Mouse (Mus musculus) CH12.LX (cell line): ENCODE measurements at regions not wholly inside any gene's neighbourhood (a gene's known extent, or its start where the extent isn't known, plus 50 kb on each side); places are given as distances from the start of the nearest gene placed in this dataset.

ENCODE experiments used
- DNase-seq: peaks from one replicate; pipeline ENCODE4 v3.0.0-alpha.2; 2013; ENCODE audit errors: extremely low read depth
- H3K27ac ChIP-seq: 2 replicates; pipeline ENCODE4 v1.5.1; 2012; ENCODE audit warnings: low read depth, mild to moderate bottlenecking, control low read depth, moderate library complexity; ENCODE audit not compliant: insufficient read depth
- H3K27me3 ChIP-seq: replicated peaks from 2 replicates; pipeline ENCODE3; 2012; ENCODE audit warnings: inconsistent platforms
- H3K36me3 ChIP-seq, 2 experiments: replicated peaks in 1 of 2; 2 replicates each; pipeline versions ENCODE3 to v1.6.1; 2012; ENCODE audit warnings: inconsistent platforms in 1 of 2, low read length in 1 of 2, mild to moderate bottlenecking in 1 of 2, mixed read lengths in 1 of 2, moderate library complexity in 1 of 2; ENCODE audit not compliant: control insufficient read depth in 1 of 2, insufficient read depth in 1 of 2
- H3K4me1 ChIP-seq, 2 experiments: 2 replicates each; pipeline ENCODE4 v1.6.1; 2012; ENCODE audit warnings: inconsistent platforms in 1 of 2, moderate library complexity in 1 of 2; ENCODE audit not compliant: insufficient read depth in 2 of 2, control insufficient read depth in 1 of 2
- H3K4me2 ChIP-seq: 2 replicates; pipeline ENCODE4 v1.6.1; 2012; ENCODE audit warnings: low read depth, mild to moderate bottlenecking, control low read depth; ENCODE audit not compliant: poor library complexity, insufficient read depth, severe bottlenecking
- H3K4me3 ChIP-seq, 3 experiments: fragments of 150-350 bp in 1 of 3; sonication (generic) in 1 of 3; replicated peaks in 1 of 3; 2 replicates each; pipeline versions ENCODE3 to v1.5.1; 2011 to 2012; ENCODE audit warnings: low read depth in 2 of 3, low read length in 2 of 3, mild to moderate bottlenecking in 2 of 3, moderate library complexity in 2 of 3, control low read depth in 1 of 3, improper control_type of control experiment in 1 of 3, inconsistent platforms in 1 of 3, mixed read lengths in 1 of 3; ENCODE audit not compliant: poor library complexity in 1 of 3
- H3K79me2 ChIP-seq: replicated peaks from 2 replicates; pipeline ENCODE4 v1.6.1; 2012; ENCODE audit warnings: mild to moderate bottlenecking, moderate library complexity; ENCODE audit not compliant: control insufficient read depth, poor library complexity, insufficient read depth, severe bottlenecking; ENCODE audit errors: extremely low read depth
- H3K9ac ChIP-seq: 2 replicates; pipeline ENCODE4 v1.6.1; 2012; ENCODE audit warnings: low read depth, mild to moderate bottlenecking, control low read depth, moderate library complexity; ENCODE audit not compliant: insufficient read depth
- H3K9me3 ChIP-seq: replicated peaks from 2 replicates; pipeline ENCODE3; 2012; ENCODE audit warnings: low read length, inconsistent platforms, mixed read lengths
- CTCF ChIP-seq, 2 experiments: IDR thresholded peaks in 1 of 2; conservative IDR thresholded peaks in 1 of 2; 2 replicates each; pipeline ENCODE4 v1.5.1; 2011 to 2012; ENCODE audit warnings: low read depth in 2 of 2, low read length in 2 of 2, improper control_type of control experiment in 1 of 2, inconsistent platforms in 1 of 2, mild to moderate bottlenecking in 1 of 2, moderate library complexity in 1 of 2
- EP300 ChIP-seq: IDR thresholded peaks from 2 replicates; pipeline ENCODE4 v1.6.1; 2011; ENCODE audit warnings: low read length, improper control_type of control experiment
- ETS1 ChIP-seq: conservative IDR thresholded peaks from 2 replicates; pipeline ENCODE4 v1.6.1; 2012; ENCODE audit warnings: low read depth, mild to moderate bottlenecking, inconsistent platforms, low read length, improper control_type of control experiment, moderate library complexity
- GABPA ChIP-seq: IDR thresholded peaks from 2 replicates; pipeline ENCODE4 v1.6.1; 2012; ENCODE audit warnings: low read depth, low read length, improper control_type of control experiment, inconsistent platforms; ENCODE audit not compliant: insufficient replicate concordance
- HCFC1 ChIP-seq: IDR thresholded peaks from 2 replicates; pipeline ENCODE4 v1.6.1; 2012; ENCODE audit warnings: low read depth, mild to moderate bottlenecking, inconsistent platforms, low read length, improper control_type of control experiment
- IRF4 ChIP-seq: IDR thresholded peaks from 2 replicates; pipeline ENCODE4 v1.6.1; 2014; ENCODE audit warnings: low read depth, mild to moderate bottlenecking, inconsistent platforms, low read length, improper control_type of control experiment
- MAZ ChIP-seq: IDR thresholded peaks from 2 replicates; pipeline ENCODE4 v1.6.1; 2012; ENCODE audit warnings: low read depth, mild to moderate bottlenecking, inconsistent platforms, low read length, improper control_type of control experiment, moderate library complexity
- MEF2A ChIP-seq: IDR thresholded peaks from 2 replicates; pipeline ENCODE4 v1.6.1; 2014; ENCODE audit warnings: low read depth, mild to moderate bottlenecking, inconsistent platforms, low read length, improper control_type of control experiment, borderline replicate concordance
- MXI1 ChIP-seq: IDR thresholded peaks from 2 replicates; pipeline ENCODE4 v1.6.1; 2011; ENCODE audit warnings: mild to moderate bottlenecking, low read depth, low read length, improper control_type of control experiment
- MYC ChIP-seq: IDR thresholded peaks from 2 replicates; pipeline ENCODE4 v1.6.1; 2011; ENCODE audit warnings: low read depth, mild to moderate bottlenecking, improper control_type of control experiment, low read length
- NRF1 ChIP-seq: IDR thresholded peaks from 2 replicates; pipeline ENCODE4 v1.6.1; 2014; ENCODE audit warnings: low read depth, mild to moderate bottlenecking, inconsistent platforms, low read length, improper control_type of control experiment, moderate library complexity
- RCOR1 ChIP-seq: conservative IDR thresholded peaks from 2 replicates; pipeline ENCODE4 v1.6.1; 2012; ENCODE audit warnings: low read depth, mild to moderate bottlenecking, inconsistent platforms, low read length, improper control_type of control experiment
- SIN3A ChIP-seq: IDR thresholded peaks from 2 replicates; pipeline ENCODE4 v1.6.1; 2012; ENCODE audit warnings: low read length, improper control_type of control experiment, inconsistent platforms
- TBP ChIP-seq: conservative IDR thresholded peaks from 2 replicates; pipeline ENCODE4 v1.6.1; 2011; ENCODE audit warnings: low read depth, low read length, improper control_type of control experiment
- TCF12 ChIP-seq: IDR thresholded peaks from 2 replicates; pipeline ENCODE4 v1.6.1; 2014; ENCODE audit warnings: low read depth, mild to moderate bottlenecking, inconsistent platforms, low read length, improper control_type of control experiment
- USF1 ChIP-seq: IDR thresholded peaks from 2 replicates; pipeline ENCODE4 v1.6.1; 2014; ENCODE audit warnings: low read depth, mild to moderate bottlenecking, inconsistent platforms, low read length, improper control_type of control experiment
- ZKSCAN1 ChIP-seq: IDR thresholded peaks from 2 replicates; pipeline ENCODE4 v1.6.1; 2012; ENCODE audit warnings: low read depth, inconsistent platforms, low read length, improper control_type of control experiment, borderline replicate concordance
- dilution Hi-C: fragments of 300-500 bp; cut with MboI; formaldehyde crosslinking; loops from 2 replicates; pipeline ENCODE4 v1.14.3; 2020; ENCODE audit warnings: low sequenced_read_pairs; ENCODE audit not compliant: extremely low pct_unique_long_range_greater_than_20kb, extremely low pct_ligation_motif_present
- in situ Hi-C: fragments of 300-500 bp; cut with MboI; formaldehyde crosslinking; loops from 3 replicates; pipeline ENCODE4 v1.14.3; 2019; ENCODE audit warnings: low sequenced_read_pairs, low pct_ligation_motif_present, low pct_unique_long_range_greater_than_20kb, mixed read lengths

DNA sequence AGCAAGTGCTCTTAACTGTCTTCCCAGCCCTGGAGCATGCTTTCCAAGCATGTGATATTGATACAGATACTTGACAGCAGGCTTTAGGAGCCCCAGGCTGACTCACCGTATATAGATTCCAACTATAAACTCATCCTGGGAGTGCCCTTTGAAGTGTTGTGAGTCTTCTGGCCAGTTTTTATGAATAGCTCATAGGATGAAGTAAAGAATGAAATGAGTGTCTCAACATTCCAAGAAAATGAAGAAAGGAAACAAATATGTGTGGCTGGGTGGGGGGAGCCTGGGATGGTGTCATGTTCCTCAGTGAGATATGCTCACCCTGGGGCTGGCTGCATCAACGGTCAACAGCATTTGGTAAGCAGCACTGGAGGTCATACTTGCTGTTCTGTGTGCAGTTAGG, 238.5 kb downstream of the Zfp36l1 start:
- Histone ChIP-seq H3K4me3 (no peak overlapping the region), H3K27me3 (no peaks in the 10 kb centered on the region), H3K36me3 (no peaks in the 10 kb centered on the region), H3K4me1 (no peaks in the 10 kb centered on the region), H3K4me2 (no peak overlapping the region), H3K27ac (no peak overlapping the region), H3K9ac (no peak overlapping the region), H3K9me3 (peaks cover 4% of the 10 kb centered on the region), H3K79me2 (no peaks in the 10 kb centered on the region)
- TF ChIP-seq NRF1: no peak
- TF ChIP-seq ZKSCAN1: no peak
- TF ChIP-seq HCFC1: no peak
- dilution Hi-C loops (no loop called here), in situ Hi-C loops (no loop called here)
- DNase-seq: no peak

- H3K9me3 ChIP-seq: peaks cover 9% of the 10 kb centered on the region
- H3K27ac ChIP-seq: no peak overlapping the region
- no peak for DNase-seq
- no peaks in the 10 kb centered on the region for H3K79me2 ChIP-seq
- H3K4me2 ChIP-seq: no peak overlapping the region
- no peak overlapping the region for H3K9ac ChIP-seq
- H3K4me3 ChIP-seq: no peak overlapping the region
- H3K27me3 ChIP-seq: no peaks in the 10 kb centered on the region
- H3K36me3 ChIP-seq: no peaks in the 10 kb centered on the region
- in situ Hi-C loops (no loop called here), dilution Hi-C loops (no loop called here)
- 0 out of 4 replicates have a peak, but pooled peaks cover 0 to 4% of the 10 kb centered on the region in 2 experiments for H3K4me1 ChIP-seq
- TF ChIP-seq MAZ (no peak), MEF2A (no peak), EP300 (no peak), MXI1 (no peak), ETS1 (no peak), TBP (no peak), NRF1 (no peak), SIN3A (no peak), RCOR1 (no peak), MYC (no peak), GABPA (no peak), TCF12 (no peak), IRF4 (no peak), CTCF (conservative IDR thresholded peaks at IDR 0.05 in 1 of 2, IDR thresholded peaks at IDR 0.05 in 1 of 2; ENCODE audit: low read depth in 2 of 2, low read length in 2 of 2) (no peak), USF1 (no peak)
Measured at GRCm38 (mm10) chr12:79865179-79865552, 247.6 kb downstream of the Zfp36l1 start.
